Mouse (Mus musculus) spleen, postnatal 10 days (tissue): ENCODE data around the gene Ankrd10.
"Not testable (repeated sequence)": the region's sequence is repeated elsewhere in the genome, so short reads cannot be mapped to it uniquely, and the experiment has no call there.

ENCODE experiments used
- DNase-seq, 2 experiments: peaks; one replicate each; pipeline ENCODE4 v3.0.0; 2021 to 2022; ENCODE audit warnings: low spot score in 2 of 2

Gene Ankrd10

DNA sequence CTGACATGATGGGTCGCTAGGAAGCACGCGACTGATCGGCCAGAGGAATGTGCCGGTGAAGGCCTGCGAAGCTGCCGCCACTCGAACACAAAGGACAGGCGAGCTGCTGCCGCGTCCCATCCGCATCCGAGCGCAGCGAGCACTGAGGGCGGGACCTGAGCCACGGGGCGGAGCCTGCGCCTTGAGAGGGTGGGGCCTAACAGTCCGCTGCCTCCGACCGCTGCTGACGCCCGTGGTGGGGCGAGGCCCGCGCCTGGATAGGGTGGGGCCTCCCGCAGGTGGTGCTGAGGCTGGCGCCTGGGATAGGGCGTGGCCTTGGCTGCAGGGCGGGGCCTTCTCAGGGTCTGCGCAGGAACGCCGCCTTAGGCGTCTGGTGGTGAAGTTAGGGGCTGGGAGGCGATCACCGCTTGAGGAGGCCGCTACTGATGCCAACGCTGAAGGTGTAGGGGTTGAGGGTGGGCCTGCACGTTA, at the start of gene Ankrd10:
Gene Ankrd10, minus strand, starts transcription at position 147 of the 471 bp plus-strand sequence.
- peak; percentile 97 for DNase-seq

DNA sequence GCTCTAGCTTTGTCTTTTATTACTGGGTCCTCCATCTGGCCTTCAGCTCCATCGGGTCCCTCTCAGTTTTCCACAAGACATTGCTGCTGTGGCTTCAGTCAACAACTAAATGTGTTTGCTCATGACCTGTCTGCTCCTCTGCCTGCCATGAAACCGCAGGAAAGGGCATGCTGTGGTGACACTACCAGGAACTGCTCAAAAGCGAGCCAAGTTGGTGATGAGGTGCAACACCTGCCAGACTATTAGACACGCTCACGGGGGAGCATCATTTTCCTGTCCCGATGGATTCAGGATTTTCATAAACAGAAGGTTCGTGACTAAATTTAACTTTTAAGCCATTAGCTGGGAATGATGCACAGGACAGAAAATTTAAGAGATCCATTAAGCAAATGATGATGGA, 49.0 kb upstream of the Ankrd10 start:
- no peak for DNase-seq

DNA sequence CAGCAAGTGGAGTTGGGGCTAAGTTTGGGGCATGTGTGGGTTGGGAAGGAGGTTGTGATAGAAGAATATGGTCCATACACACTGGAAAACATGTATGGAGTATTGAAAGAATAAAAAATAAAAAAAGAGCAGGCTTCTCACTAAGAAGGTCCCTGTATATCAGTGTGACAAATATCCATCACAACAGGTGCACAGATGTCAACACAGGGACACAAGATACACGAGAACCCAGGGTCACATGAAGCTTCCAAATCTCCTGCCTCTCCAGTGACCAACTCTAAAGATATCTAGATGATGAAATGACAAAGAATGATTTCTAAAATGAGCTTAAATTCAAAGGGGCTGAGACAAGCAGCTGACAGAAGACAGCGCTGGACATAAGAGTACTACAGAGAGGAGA, 32.8 kb upstream of the Ankrd10 start:
- no peak for DNase-seq

DNA sequence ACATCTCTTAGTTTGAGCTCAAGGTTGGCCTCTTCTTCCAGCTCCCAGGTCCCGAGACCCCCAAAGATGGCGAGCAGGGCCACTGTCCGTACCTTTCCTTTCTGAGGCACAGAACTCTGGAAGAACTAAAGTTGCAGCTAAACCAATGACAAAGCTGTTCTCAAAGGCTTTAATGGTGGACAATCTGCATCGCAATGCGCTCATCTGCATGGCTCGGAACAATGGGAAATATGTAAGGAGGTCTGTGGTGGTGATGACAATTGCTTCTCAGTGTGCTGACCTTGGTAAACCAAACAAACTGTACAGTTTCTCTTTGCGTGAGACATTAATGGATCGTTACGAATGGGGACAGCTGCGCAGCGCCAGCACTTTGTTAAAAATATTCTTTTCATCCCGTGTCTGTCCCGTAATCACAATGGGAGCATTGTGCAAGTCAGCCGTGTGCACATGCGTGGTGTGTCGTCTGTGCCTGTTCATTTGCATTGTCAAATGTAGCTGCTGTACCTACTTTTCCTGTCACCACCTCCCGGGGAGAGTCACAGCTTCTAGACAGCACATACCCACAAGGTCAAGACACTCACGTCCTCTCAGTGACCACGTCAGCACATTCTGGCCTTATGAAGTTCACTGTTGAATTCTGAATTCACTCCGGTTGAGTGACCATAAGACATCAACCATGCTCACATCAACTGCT, 30.6 kb upstream of the Ankrd10 start:
- DNase-seq: not testable (repeated sequence)

DNA sequence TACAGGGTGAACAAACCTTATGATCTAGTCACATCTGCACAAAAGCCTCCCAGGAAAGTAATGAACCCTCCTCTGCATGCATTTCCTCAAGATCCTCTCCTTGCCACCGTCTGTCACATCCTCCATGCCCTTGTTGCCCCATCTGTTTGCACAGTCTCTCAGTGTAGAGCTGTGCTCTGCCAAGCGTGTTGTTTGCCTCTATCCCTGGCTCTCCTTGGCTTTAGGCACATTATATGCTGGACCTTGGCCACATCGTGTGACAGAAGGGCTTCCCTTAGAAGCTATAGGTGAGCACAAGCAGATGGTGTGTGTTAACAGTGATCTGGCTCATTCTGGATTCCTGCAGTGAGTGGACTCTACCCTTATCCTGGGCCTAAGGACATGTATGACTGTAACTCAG, 26.4 kb upstream of the Ankrd10 start:
- DNase-seq: no peak

DNA sequence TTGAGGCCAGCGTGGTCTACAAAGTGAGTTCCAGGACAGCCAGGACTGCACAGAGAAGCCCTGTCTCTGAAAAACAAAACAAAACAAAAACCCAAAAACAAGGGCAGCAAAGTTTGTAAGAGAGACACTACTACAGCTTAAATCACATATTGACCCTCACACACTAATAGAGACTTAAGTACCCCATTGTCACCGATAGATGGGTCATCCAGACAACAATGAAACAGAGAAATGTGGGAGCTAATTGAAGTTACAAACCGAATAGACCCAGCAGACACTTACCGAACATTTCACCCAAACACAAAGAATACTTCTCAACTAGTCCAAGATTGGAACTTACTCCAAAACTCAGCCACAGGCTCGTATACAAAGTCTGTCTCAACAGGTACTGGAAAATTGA, 14.5 kb upstream of the Ankrd10 start:
- DNase-seq: no peak

DNA sequence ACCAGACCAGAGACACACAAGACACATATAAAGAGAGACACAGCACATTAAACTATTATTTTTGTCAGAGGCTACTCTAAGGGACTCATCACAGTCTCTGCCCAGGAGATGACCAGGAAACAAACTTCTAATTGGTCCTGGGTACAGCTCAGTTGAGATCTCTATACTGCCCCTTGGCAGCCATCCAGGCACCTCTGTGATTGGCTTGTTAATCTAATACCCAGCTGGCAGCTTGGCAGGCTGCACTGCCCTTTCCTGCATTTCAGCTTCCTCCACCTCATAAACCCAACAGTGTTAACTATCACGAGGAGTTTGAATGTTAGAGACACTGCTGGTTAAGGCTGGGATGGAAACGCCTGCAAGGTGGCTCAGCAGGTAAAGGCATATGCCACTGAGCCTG, 7.6 kb upstream of the Ankrd10 start:
- no peak for DNase-seq

DNA sequence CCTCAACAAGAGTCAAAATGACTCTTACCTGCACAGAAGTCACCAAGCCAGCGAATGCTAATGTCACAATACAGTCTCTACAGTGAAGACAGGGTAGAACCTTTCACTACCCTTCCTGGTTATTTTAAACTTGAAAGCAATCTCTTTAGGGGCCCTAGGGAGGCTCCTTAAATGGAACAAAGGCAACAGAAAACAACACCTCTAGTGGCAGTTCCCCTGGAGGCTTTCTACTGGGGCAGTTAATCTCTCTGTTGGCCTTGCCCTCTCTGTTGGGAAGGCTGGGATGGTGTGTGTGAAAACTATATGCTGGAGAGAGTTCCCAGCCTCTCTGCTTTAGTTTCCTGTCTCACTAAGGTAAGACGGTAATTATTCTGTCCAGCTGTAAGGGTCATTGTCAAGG, 5.0 kb upstream of the Ankrd10 start:
- DNase-seq: no peak

DNA sequence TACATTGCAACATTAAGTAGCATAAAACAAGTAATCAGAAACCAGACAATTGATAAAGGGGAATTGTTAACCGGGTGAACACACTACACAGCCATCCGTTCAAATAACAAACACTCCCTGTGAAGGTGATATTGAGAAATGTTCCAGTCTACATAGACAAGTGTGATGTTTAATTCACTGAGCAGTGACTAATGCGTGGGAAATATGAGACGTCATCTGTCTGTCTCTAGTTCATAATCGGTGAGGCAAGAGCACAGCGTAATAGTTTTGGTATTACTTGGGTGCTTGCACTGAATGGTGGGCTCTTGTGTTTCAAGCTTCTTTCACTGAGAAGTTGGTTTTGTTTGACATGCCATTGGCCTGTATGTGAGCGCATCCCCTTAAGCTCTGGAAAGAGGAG, 2.0 kb upstream of the Ankrd10 start:
- no peak for DNase-seq

DNA sequence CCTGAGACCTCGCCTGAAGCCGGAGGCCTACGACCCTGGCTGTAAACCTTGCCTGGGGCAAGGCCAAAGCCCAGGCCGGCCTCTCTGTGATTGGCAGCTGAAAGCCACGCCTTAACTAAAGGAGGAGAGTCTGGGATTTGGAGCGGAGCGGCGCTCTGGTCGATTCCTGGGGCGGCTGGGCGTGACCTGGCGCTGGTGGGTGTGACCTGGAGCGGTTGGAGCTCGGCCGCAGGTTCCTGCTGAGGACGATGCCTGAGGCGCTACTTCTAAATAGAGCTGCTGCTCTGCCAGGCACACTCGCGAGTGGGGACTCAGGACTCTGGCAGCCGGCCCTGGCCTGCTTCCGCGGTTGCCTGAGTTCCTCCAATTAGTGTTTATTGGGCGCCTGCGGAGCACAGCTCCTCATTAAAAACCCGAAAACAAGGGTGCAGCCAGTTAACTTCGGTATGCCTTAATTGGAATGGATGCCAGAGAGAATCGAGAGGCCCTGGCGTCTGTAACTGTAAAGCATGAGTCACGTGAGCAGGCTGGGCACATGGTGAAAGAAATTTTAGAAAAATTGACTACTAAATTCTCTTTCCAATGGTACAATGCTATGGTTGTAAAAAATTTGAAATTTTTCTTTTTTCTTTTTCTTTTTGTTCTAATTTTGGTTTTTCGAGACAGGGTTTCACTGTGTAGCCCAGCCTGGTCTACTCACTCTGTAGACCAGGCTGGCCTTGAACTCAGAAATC, 934 bp upstream of the Ankrd10 start:
- peak; percentile 50 to 78 for DNase-seq

DNA sequence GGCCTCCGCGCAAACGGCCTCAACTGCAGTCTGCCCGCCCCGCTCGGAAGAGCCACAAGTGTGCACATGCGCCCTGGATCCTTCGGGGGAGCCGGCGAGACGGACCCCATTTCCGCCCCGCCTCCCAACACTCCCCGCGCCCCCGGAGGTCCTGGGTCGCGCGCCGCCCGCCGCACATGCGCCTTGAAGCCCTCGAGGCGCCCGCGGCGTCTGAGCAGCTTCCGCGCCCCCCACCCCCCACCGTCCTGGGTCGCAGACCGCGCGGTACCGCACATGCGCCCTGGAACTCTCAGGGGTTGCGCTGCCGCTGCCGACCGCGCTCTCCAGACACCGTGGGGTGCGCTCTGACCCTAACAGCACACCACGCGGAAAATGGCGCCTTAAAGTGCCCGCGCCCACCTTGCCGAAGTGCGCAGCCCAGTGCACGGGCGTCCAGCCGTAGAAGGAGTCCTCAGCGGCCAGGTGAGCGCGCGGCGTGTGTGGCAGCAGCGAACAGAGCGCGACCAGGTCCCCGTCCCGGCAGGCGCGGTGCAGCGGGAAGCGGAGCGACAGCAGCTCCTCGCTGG, 462 bp downstream of the Ankrd10 start:
- peak; percentile 60 to 88 for DNase-seq

DNA sequence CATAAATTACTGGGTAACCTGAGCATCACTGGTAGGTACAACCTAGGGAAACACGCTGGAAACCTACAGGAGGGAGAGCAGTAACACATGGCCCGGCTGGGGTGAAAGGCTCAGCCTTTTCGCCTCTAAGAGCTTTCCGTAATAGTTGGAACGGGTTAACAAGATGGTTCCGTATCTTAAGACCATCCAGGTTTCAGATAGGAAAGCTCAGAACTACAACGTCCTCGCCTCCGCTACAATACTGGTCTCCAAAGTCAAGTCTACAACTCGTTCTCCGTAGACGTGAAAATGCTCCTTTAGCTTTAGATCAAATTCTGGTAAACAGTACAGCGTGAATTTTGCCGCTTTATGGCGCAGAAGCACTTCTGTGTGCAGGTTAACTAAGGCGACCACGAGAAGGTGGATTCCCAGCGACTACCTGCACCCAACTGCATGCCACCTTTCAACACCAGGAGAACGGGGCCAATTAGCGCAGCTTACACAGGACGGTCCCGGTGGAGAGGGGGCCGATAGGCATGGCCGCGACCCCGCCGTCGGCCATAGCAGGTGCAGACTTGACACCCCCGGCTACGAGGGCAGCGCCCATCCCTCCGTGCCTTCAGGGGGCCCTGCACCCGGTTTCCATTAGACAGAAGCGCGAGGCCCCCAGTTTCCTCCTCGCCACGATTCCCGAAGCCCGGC, 1.1 kb downstream of the Ankrd10 start:
- no peak for DNase-seq

DNA sequence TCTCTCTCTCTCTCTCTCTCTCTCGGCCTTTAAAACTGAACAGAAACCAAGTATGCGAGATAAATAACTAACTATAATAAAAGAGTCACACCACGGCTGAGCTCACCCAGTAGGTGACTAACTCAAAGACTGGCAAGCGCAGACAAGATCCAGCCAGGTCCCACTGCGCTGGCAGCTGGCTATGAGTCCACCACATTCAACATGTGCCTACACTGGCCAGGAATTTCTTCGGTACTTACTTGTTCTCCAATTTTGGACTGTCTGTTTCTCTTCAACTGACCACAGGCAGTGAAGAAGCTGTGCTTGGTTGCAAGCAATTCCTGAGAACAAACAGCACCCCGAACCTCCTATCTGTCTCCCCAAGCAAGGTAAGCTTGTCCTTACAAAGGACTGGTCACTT, 2.1 kb downstream of the Ankrd10 start:
- no peak for DNase-seq

DNA sequence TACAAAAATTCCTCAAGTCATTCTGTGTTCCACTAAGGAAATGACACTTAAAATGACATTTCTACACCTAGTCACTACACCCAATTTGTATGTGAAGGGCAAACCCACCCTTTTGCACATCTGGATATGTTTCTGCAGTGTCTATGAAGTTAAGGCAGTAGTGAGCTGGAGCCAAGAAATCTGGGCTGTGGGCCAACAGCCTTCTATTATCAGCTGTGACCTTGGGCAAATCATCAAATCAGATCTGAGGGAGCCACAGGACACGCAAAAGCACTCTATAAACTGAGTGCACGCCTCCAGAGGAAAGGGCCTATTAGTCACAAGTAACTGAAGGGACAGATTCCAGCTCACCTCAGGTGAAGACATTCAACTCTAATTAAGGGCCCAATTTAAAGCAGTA, 3.2 kb downstream of the Ankrd10 start:
- DNase-seq: peak in 1 of 2 experiments; percentile 22

DNA sequence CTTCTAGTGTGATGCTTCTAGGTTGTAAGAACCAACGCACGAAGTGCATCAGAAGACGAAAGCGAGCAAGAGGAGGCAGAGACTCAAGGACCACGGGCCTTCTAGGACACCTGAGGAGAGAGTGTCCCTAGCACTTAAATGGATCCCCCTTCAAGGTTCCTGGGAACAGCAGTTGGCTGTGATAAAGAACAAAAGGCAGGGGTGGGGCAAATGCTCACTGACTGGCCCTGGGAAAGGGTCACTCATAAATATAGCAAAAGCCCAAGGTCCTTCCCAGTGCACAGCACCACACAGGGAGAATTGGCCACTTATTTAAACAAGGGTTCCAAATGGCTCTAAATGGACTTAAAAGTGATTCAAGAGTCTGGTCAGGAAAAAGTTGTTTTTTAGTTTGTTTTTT, 6.4 kb downstream of the Ankrd10 start:
- no peak for DNase-seq

DNA sequence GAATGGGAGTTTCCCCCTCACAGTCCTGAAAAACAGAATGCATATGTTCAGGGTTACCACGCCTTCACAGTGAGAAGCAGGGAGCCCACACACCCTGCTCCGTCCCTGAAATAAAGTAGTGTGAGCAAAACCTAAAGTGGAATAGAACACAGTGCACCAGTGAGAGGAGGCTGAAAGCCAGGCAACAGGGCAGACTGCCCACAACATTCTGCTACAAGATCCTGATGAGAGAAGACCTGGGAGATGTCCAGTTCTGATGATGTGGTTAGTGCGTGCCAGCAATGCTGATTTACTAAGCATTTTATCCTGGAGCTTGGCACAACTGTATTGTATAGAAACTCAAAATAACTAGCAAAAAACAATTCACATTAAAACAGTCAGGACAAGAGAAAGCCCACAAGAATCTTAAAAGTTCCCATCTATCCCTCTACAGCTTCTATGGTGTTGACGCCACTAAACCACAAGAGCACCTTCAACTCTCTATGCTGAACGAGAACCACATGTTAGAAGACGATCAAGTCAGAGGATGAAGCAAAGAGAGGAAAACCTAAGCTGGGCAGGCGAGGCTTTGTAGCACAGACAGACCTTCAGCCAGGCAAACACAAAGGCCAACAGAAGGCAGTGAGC, 6.9 kb downstream of the Ankrd10 start:
- DNase-seq: no peak

DNA sequence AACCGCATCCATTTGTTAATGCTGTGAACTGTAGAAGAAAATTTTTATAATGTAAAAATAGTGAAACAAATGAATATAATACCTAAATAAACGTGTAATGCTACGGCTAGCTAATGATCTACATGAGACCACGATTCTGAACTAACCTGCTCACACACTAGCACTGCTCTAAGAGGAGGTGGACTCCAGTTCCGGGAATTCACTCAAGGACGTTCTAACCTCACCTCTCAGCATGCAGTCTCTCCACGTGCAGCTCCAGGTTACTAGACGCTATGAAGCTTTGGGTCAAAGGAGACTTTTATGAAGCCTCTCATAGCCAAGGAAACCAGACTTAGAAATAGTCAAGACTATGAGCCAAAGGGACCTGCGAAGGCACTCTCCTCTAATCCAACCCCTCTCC, 7.8 kb downstream of the Ankrd10 start:
- DNase-seq: no peak

DNA sequence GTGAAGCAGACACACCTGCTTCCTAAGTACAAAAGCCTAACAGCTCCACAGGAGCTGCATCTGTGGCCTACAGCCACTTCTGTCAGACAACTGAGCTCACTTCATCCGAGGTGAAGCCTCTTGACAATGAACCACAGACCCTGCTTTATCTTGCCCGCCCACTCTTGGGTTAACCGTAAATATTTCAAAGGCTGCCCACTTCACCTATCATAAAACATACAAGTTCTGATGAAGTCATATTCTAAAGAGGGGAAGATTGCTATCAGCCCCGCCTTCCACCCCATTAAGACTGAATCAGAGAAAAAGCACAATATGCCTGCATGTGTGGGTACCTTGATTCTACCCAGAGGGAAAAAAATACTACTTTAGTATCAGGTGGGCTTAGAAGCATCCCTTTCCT, 10.5 kb downstream of the Ankrd10 start:
- no peak for DNase-seq

DNA sequence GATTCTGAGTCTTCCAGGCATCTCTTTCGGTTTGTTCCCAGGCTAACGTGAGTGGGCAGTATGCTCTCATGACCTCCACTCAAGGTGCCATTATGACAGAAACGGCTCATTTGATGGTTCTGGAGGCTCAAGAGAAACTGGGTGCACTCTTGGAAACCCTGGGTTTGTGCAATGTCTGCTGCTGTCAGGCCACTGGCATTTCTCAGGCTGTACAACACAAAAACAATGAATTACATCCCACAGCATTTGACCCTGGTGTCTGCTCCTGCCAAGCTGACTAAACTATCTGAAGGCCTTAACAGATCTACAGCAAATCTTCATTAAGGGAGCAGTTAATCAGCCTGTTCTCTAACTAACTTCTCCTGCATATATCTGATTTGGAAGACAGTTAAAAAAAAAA, 16.5 kb downstream of the Ankrd10 start:
- DNase-seq: no peak

DNA sequence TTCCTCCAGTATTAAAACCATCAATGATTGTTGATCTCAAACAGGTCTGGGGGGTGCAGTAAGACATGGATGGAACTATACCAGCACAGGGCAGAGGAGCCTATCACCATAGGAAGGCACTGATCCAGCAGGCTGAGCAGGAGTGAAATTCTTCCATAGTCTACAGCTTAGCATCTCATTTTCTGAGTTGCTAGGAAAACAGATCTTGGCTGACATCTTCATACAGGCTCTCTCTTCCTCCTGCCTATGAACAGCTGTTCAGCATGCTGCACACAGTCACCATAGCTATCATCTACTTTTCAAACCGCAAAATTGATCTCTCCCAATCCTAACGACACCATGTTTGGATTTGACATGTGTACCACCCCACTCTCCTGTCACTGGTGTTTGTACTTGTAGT, 17.5 kb downstream of the Ankrd10 start:
- no peak for DNase-seq

DNA sequence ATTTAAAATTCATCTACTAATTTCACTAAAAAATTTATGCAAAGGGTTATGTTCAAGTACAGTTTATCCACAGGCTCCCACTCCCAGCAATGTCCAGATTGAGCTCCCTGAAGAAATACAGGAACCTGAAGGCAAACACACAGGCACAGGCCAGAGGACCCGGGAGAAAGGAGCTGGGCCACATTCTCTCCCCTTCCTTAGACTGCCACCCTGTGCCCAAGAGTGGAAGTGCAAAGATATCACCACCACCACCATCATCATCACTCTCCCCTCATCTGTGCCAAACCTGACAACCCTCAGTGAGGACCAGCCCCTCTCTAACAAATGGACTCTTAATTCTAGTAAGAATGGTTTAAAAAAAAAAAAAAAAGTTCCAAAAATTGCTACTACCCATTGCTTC, 19.3 kb downstream of the Ankrd10 start:
- DNase-seq: peak; percentile 43 to 76
